Mouse (Mus musculus): ENCODE results near the gene Itpr2. TPM values are rescaled to one million over a fixed set of nuclear protein-coding genes. Genes with fewer than 3 reads are reported as not detected.

Itpr2 gene
- polyA plus RNA-seq, 1 experiment from 2014 or later = 6.1 TPM

DNA sequence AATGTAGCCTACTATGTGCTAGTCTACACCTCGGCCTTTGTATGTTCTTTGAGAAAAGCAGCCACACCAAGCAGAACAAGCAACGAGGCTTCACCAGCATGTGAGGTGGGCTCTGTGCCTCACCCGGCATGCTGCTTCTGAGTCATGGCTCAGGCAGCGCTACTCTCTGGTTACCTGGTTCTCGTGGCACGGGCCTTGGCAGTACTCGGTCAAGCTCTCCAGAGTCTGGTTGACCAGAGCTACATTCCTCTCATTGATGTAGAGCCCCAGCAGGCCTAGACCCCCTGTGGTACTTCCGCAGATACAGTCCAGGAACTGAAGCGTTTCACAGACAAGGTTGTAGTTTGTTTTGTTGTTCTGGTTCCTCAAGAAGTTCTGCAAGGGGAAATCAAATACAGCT is 272.5 kb downstream of the Itpr2 start:
- Histone ChIP-seq H3K9ac (replicated peaks; ENCODE audit: low read depth, low read length) (no peak overlapping the region), H3K4me1 (ENCODE audit: control insufficient read depth, insufficient read depth, low read length) (no peaks in the 10 kb centered on the region; the same call in 1 of the 2 replicates), H3K36me3 (ENCODE audit: control insufficient read depth, insufficient read depth, low read length) (no peaks in the 10 kb centered on the region), H3K27ac (ENCODE audit: low read depth, low read length) (no peak overlapping the region), H3K9me3 (ENCODE audit: control insufficient read depth, low read length) (no peaks in the 10 kb centered on the region), H3K27me3 (ENCODE audit: control insufficient read depth, insufficient read depth, low read length) (no peaks in the 10 kb centered on the region), H3K4me2 (ENCODE audit: low read depth, low read length) (no peak overlapping the region), H3K4me3 (ENCODE audit: low read depth, low read length) (no peak overlapping the region)
- no peak for ATAC-seq (ENCODE audit: low read depth)
- 79% methylated on average over 9 of the region's 9 CpGs for WGBS

GRCm38 (mm10) chr6:146228048-146228447 is 274.0 kb downstream of the Itpr2 start:
- no peak overlapping the region for H3K4me3 ChIP-seq (ENCODE audit: low read depth, low read length)
- no peak overlapping the region for H3K9ac ChIP-seq (replicated peaks; ENCODE audit: low read depth, low read length)
- H3K9me3 ChIP-seq (ENCODE audit: control insufficient read depth, low read length) = no peaks in the 10 kb centered on the region
- no peaks in the 10 kb centered on the region for H3K4me1 ChIP-seq (ENCODE audit: control insufficient read depth, insufficient read depth, low read length)
- no peak for ATAC-seq (ENCODE audit: low read depth)
- no peaks in the 10 kb centered on the region for H3K27me3 ChIP-seq (ENCODE audit: control insufficient read depth, insufficient read depth, low read length)
- H3K36me3 ChIP-seq (ENCODE audit: control insufficient read depth, insufficient read depth, low read length) = no peaks in the 10 kb centered on the region
- WGBS = 95% methylated on average over 3 of the region's 3 CpGs
- no peak overlapping the region for H3K27ac ChIP-seq (ENCODE audit: low read depth, low read length)
- H3K4me2 ChIP-seq (ENCODE audit: low read depth, low read length) = no peak overlapping the region

DNA sequence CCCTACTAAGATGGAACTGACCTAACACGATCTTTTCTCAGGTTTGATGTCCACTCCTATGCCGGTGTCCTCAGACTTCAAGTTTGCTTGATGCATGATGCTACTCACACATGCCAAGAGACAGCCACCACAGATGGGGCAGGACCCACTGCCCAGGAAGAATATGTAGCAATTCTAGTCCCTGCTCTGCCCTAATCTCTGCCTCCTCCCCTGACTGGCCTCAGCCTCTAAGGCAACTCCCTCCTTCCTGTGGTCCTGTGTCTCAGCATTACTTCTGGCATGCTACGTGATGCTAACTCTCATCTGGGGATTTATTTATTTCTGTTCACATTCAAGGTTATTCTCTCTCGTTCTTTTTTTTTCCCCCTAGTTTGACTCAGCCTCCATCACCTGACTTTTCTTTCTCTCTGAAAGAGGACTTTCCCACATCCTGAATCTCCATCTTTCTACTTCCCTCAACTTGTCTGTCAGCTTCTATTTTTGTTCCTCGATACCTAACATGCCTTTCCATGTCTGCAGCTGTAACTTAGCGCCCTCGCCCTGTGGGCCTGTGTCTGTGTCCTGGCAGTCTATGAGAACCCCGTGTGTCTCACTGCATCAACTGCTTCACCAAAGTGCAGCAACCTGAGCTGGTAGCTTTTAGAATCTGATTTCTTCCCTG is 279.5 kb downstream of the Itpr2 start:
- ATAC-seq (ENCODE audit: low read depth) = no peak
- Histone ChIP-seq H3K9me3 (ENCODE audit: control insufficient read depth, low read length) (no peaks in the 10 kb centered on the region), H3K27me3 (ENCODE audit: control insufficient read depth, insufficient read depth, low read length) (no peaks in the 10 kb centered on the region), H3K4me1 (ENCODE audit: control insufficient read depth, insufficient read depth, low read length) (no peaks in the 10 kb centered on the region), H3K36me3 (ENCODE audit: control insufficient read depth, insufficient read depth, low read length) (no peaks in the 10 kb centered on the region), H3K27ac (ENCODE audit: low read depth, low read length) (no peak overlapping the region), H3K4me3 (ENCODE audit: low read depth, low read length) (no peak overlapping the region), H3K9ac (replicated peaks; ENCODE audit: low read depth, low read length) (no peak overlapping the region), H3K4me2 (ENCODE audit: low read depth, low read length) (no peak overlapping the region)
- WGBS = 81% methylated on average over 8 of the region's 8 CpGs

DNA sequence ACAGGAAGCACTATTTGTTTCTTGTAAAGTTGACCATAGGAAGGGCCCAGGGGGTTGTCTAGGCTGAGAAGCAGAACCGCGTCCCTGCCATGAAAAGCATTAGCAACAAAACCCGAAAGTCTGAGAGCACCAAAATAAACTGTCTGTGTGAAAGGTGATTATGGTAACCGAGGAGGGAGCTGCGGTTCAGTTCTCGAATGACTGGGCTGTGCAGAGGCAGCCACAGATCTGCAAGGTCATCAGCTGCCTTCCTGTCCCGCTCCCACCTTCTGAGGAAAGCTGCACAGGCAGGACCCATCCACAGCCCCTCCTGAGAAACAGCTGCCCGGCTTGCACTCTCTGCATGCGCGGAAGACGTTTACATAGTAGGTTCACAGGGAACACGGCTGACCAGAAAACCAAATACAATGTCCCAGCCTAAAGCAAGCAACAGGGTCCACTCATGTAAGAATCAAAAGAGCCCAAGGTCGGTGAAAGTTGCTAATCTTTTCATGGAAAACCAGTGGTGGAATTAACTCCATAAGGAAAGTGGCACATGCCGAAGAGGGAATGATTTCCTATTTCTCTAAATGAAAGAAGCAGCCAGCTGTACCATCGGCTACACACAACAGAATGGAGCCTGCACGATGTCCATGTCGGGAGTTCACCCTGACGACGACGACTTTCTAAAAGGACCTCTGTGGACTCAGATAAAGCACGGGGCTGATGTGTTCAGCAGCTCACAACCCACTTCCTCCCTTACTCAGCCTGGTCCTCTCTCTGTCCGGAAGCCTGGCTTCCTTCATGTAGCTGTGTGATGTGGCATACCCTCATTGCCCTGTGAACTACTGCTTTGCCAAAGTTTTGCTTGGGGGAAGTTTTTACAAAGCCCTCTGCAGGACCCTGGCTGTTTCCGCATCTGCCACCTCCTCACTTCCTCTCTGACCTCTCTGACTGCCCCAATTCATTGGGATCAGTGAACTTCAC is 280.4 kb downstream of the Itpr2 start:
- H3K9ac ChIP-seq (replicated peaks; ENCODE audit: low read depth, low read length) = no peak overlapping the region
- H3K9me3 ChIP-seq (ENCODE audit: control insufficient read depth, low read length) = no peaks in the 10 kb centered on the region
- no peaks in the 10 kb centered on the region for H3K36me3 ChIP-seq (ENCODE audit: control insufficient read depth, insufficient read depth, low read length)
- H3K27ac ChIP-seq (ENCODE audit: low read depth, low read length) = no peak overlapping the region
- no peak for ATAC-seq (ENCODE audit: low read depth)
- no peak overlapping the region for H3K4me3 ChIP-seq (ENCODE audit: low read depth, low read length)
- 65% methylated on average over 23 of the region's 23 CpGs for WGBS
- H3K4me2 ChIP-seq (ENCODE audit: low read depth, low read length) = no peak overlapping the region
- no peaks in the 10 kb centered on the region for H3K4me1 ChIP-seq (ENCODE audit: control insufficient read depth, insufficient read depth, low read length)
- no peaks in the 10 kb centered on the region for H3K27me3 ChIP-seq (ENCODE audit: control insufficient read depth, insufficient read depth, low read length)

GRCm38 (mm10) chr6:146220071-146220470 is 282.0 kb downstream of the Itpr2 start:
- ATAC-seq (ENCODE audit: low read depth) = no peak
- Histone ChIP-seq H3K4me2 (ENCODE audit: low read depth, low read length) (no peak overlapping the region), H3K27ac (ENCODE audit: low read depth, low read length) (no peak overlapping the region), H3K27me3 (ENCODE audit: control insufficient read depth, insufficient read depth, low read length) (no peaks in the 10 kb centered on the region), H3K9me3 (ENCODE audit: control insufficient read depth, low read length) (no peaks in the 10 kb centered on the region), H3K36me3 (ENCODE audit: control insufficient read depth, insufficient read depth, low read length) (no peaks in the 10 kb centered on the region), H3K9ac (replicated peaks; ENCODE audit: low read depth, low read length) (no peak overlapping the region), H3K4me3 (ENCODE audit: low read depth, low read length) (no peak overlapping the region), H3K4me1 (ENCODE audit: control insufficient read depth, insufficient read depth, low read length) (peaks cover 3% of the 10 kb centered on the region; the same call in 1 of the 2 replicates)
- 82% methylated on average over 5 of the region's 5 CpGs for WGBS

GRCm38 (mm10) chr6:146219534-146219933 is 282.5 kb downstream of the Itpr2 start:
- no peak overlapping the region for H3K27ac ChIP-seq (ENCODE audit: low read depth, low read length)
- no peak overlapping the region for H3K9ac ChIP-seq (replicated peaks; ENCODE audit: low read depth, low read length)
- no peaks in the 10 kb centered on the region for H3K9me3 ChIP-seq (ENCODE audit: control insufficient read depth, low read length)
- no peak for ATAC-seq (ENCODE audit: low read depth)
- no peaks in the 10 kb centered on the region for H3K27me3 ChIP-seq (ENCODE audit: control insufficient read depth, insufficient read depth, low read length)
- H3K4me3 ChIP-seq (ENCODE audit: low read depth, low read length) = no peak overlapping the region
- WGBS = 88% methylated on average over 12 of the region's 12 CpGs
- H3K4me1 ChIP-seq (ENCODE audit: control insufficient read depth, insufficient read depth, low read length) = peaks cover 3% of the 10 kb centered on the region; the same call in 1 of the 2 replicates
- H3K4me2 ChIP-seq (ENCODE audit: low read depth, low read length) = no peak overlapping the region
- no peaks in the 10 kb centered on the region for H3K36me3 ChIP-seq (ENCODE audit: control insufficient read depth, insufficient read depth, low read length)

- Histone ChIP-seq H3K4me3 (ENCODE audit: low read depth, low read length) (no peak overlapping the region), H3K4me2 (ENCODE audit: low read depth, low read length) (no peak overlapping the region), H3K36me3 (ENCODE audit: control insufficient read depth, insufficient read depth, low read length) (no peaks in the 10 kb centered on the region), H3K27ac (ENCODE audit: low read depth, low read length) (no peak overlapping the region), H3K9ac (replicated peaks; ENCODE audit: low read depth, low read length) (no peak overlapping the region), H3K27me3 (ENCODE audit: control insufficient read depth, insufficient read depth, low read length) (no peaks in the 10 kb centered on the region), H3K4me1 (ENCODE audit: control insufficient read depth, insufficient read depth, low read length) (peaks cover 6% of the 10 kb centered on the region; the same call in 1 of the 2 replicates), H3K9me3 (ENCODE audit: control insufficient read depth, low read length) (no peaks in the 10 kb centered on the region)
- 35% methylated on average over 2 of the region's 2 CpGs for WGBS
- ATAC-seq (ENCODE audit: low read depth) = peak; percentile 78
Observed at GRCm38 (mm10) chr6:146215302-146215701, 286.7 kb downstream of the Itpr2 start.

DNA sequence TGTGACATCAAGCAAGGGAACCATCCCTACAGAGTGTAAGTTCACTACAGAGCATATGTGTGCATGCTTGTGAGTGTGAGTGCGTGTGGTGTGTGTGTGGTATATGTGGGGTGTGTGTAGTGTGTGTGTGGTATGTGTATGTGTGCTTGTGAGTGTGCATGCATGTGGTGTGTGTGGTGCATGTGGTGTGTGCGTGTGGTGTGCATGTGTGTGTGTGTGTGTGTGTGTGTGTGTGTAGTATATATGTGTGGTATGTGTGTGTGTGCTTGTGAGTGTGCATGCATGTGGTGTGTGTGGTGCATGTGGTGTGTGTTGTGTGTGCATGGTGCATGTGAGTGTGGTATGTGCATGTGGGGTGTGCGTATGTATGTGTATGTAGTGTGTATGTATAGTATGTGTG is 289.7 kb downstream of the Itpr2 start:
- Histone ChIP-seq H3K27me3 (ENCODE audit: control insufficient read depth, insufficient read depth, low read length) (no peaks in the 10 kb centered on the region), H3K9ac (replicated peaks; ENCODE audit: low read depth, low read length) (no peak overlapping the region), H3K9me3 (ENCODE audit: control insufficient read depth, low read length) (no peaks in the 10 kb centered on the region), H3K36me3 (ENCODE audit: control insufficient read depth, insufficient read depth, low read length) (no peaks in the 10 kb centered on the region), H3K27ac (ENCODE audit: low read depth, low read length) (no peak overlapping the region), H3K4me3 (ENCODE audit: low read depth, low read length) (no peak overlapping the region), H3K4me2 (ENCODE audit: low read depth, low read length) (no peak overlapping the region), H3K4me1 (ENCODE audit: control insufficient read depth, insufficient read depth, low read length) (peaks cover 6% of the 10 kb centered on the region; the same call in 1 of the 2 replicates)
- 98% methylated on average over 3 of the region's 3 CpGs for WGBS
- ATAC-seq (ENCODE audit: low read depth) = no peak

DNA sequence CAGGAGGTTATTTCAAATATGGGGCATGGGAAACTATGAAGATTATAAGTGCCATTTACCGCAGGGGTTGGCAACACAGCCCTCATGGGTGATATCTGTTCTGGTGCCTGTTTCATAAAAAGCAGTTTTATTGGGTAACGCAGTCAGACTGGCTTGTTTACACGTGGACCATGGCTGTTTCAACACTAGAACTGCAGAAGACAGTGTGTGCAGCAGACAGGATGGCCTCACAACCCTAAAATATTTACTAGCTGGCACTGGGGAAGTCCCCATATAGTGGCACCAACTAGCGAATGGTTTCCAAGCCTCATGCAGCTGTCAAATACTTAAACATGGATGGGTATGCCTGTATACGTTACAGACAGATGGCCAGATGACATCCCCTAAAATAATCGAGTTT is 290.8 kb downstream of the Itpr2 start:
- ATAC-seq (ENCODE audit: low read depth) = no peak
- H3K27ac ChIP-seq (ENCODE audit: low read depth, low read length) = no peak overlapping the region
- 77% methylated on average over 6 of the region's 6 CpGs for WGBS
- H3K27me3 ChIP-seq (ENCODE audit: control insufficient read depth, insufficient read depth, low read length) = no peaks in the 10 kb centered on the region
- no peak overlapping the region for H3K9ac ChIP-seq (replicated peaks; ENCODE audit: low read depth, low read length)
- no peaks in the 10 kb centered on the region for H3K9me3 ChIP-seq (ENCODE audit: control insufficient read depth, low read length)
- H3K4me3 ChIP-seq (ENCODE audit: low read depth, low read length) = no peak overlapping the region
- H3K4me1 ChIP-seq (ENCODE audit: control insufficient read depth, insufficient read depth, low read length) = peaks cover 6% of the 10 kb centered on the region; the same call in 1 of the 2 replicates
- H3K36me3 ChIP-seq (ENCODE audit: control insufficient read depth, insufficient read depth, low read length) = no peaks in the 10 kb centered on the region
- H3K4me2 ChIP-seq (ENCODE audit: low read depth, low read length) = no peak overlapping the region

All from neural tube, embryonic 14.5 days (tissue).